Mouse (Mus musculus) hindbrain, embryonic 12.5 days (tissue): ENCODE data around the gene Gm10563. TPM values are rescaled to one million over a fixed set of nuclear protein-coding genes. Genes with fewer than 3 reads are reported as not detected.
"Not testable (repeated sequence)": the region's sequence is repeated elsewhere in the genome, so short reads cannot be mapped to it uniquely, and the experiment has no call there.

Source experiments
- ATAC-seq: fragments of 200-750 bp; cut with Nextera tagmentation; 2 replicates; pipeline ENCODE4 v1.8.0; 2017; ENCODE audit warnings: moderate TSS enrichment; ENCODE audit not compliant: low FRiP score
- H3K27ac ChIP-seq: fragments of 300-500 bp; sonication (generic); 2 replicates; pipeline ENCODE4 v1.5.1; 2016; ENCODE audit warnings: mild to moderate bottlenecking
- H3K27me3 ChIP-seq: fragments of 300-500 bp; sonication (generic); 2 replicates; pipeline ENCODE4 v1.6.1; 2016; ENCODE audit warnings: mild to moderate bottlenecking
- H3K36me3 ChIP-seq: fragments of 300-500 bp; sonication (generic); 2 replicates; pipeline ENCODE4 v1.6.1; 2016; ENCODE audit warnings: mild to moderate bottlenecking
- H3K4me1 ChIP-seq: fragments of 300-500 bp; sonication (generic); 2 replicates; pipeline ENCODE4 v1.6.1; 2016
- H3K4me2 ChIP-seq: fragments of 300-500 bp; sonication (generic); replicated peaks from 2 replicates; pipeline ENCODE4 v1.6.1; 2016; ENCODE audit warnings: mild to moderate bottlenecking
- H3K4me3 ChIP-seq: fragments of 300-500 bp; sonication (generic); 2 replicates; pipeline ENCODE4 v1.5.1; 2016; ENCODE audit warnings: mild to moderate bottlenecking
- H3K9ac ChIP-seq: fragments of 300-500 bp; sonication (generic); 2 replicates; pipeline ENCODE4 v1.6.1; 2016; ENCODE audit warnings: mild to moderate bottlenecking, moderate library complexity
- H3K9me3 ChIP-seq: fragments of 300-500 bp; sonication (generic); replicated peaks from 2 replicates; pipeline ENCODE4 v1.6.1; 2016; ENCODE audit warnings: mild to moderate bottlenecking
- WGBS: fragments of 180-500 bp; shearing (Covaris S2); methylation state at CpG from one replicate; pipeline ENCODE4 v1.1.7; 2016; 5-methylcytosine and 5-hydroxymethylcytosine counted together
- polyA plus RNA-seq: library from polyadenylated mRNA; unstranded; fragments of >200 nt; fragmentation: Nextera tagmentation; extraction: Ambion mirVana; gene quantifications from 2 replicates; pipeline ENCODE4 v1.2.1, GENCODE M21; 2016

Gm10563 gene
- polyA plus RNA-seq = not detected in 2 replicates

- H3K4me1 ChIP-seq, H3K4me3 ChIP-seq, ATAC-seq, H3K27ac ChIP-seq, H3K4me2 ChIP-seq, H3K9ac ChIP-seq, H3K27me3 ChIP-seq, H3K9me3 ChIP-seq: not testable (repeated sequence)
- peaks cover 83% of the 10 kb centered on the region for H3K36me3 ChIP-seq
- WGBS = 98% methylated on average over 2 of the region's 2 CpGs
These were observed at the start of gene Gm10563 for GRCm38 (mm10) chr4:155645308-155645707. Gene Gm10563 (minus strand): TSS chr4:155645408.

GRCm38 (mm10) chr4:155694482-155695401 lies 49.5 kb upstream of the Gm10563 start:
- peak overlapping the region; percentile 76 for H3K4me3 ChIP-seq
- peaks cover 25% of the 10 kb centered on the region for H3K27me3 ChIP-seq
- peak overlapping the region; percentile 84 for H3K9ac ChIP-seq
- peaks cover 21% of the 10 kb centered on the region for H3K4me1 ChIP-seq
- H3K4me2 ChIP-seq = peak overlapping the region; percentile 89
- H3K27ac ChIP-seq = peak overlapping the region; percentile 89
- no peaks in the 10 kb centered on the region for H3K9me3 ChIP-seq
- WGBS = 1% methylated on average over 90 of the region's 92 CpGs
- no peaks in the 10 kb centered on the region for H3K36me3 ChIP-seq
- ATAC-seq = peak; percentile 76

- no peaks in the 10 kb centered on the region for H3K36me3 ChIP-seq
- H3K27ac ChIP-seq = peak within 1 kb of the TSS; percentile 89
- ATAC-seq = peak; percentile 85
- H3K9me3 ChIP-seq = no peaks in the 10 kb centered on the region
- H3K9ac ChIP-seq = peak within 1 kb of the TSS; percentile 84
- H3K4me2 ChIP-seq = peak within 1 kb of the TSS; percentile 89
- H3K4me1 ChIP-seq = peaks cover 21% of the 10 kb centered on the region
- under 1% methylated on average over 38 of the region's 47 CpGs for WGBS
- peaks cover 25% of the 10 kb centered on the region for H3K27me3 ChIP-seq
- H3K4me3 ChIP-seq = peak within 1 kb of the TSS; percentile 76
These were observed 48.9 kb upstream of the Gm10563 start, which contains the start of gene Fndc10 for GRCm38 (mm10) chr4:155694111-155694481. Gene Fndc10 (plus strand): TSS chr4:155694342.

- Histone ChIP-seq H3K4me2 (no peak overlapping the region), H3K4me3 (no peak overlapping the region), H3K27ac (no peak overlapping the region), H3K9me3 (no peaks in the 10 kb centered on the region), H3K9ac (no peak overlapping the region), H3K27me3 (peaks cover 23% of the 10 kb centered on the region), H3K4me1 (peaks cover 21% of the 10 kb centered on the region), H3K36me3 (no peaks in the 10 kb centered on the region)
- ATAC-seq = no peak
- WGBS = 95% methylated on average over 3 of the region's 3 CpGs
These were observed 47.2 kb upstream of the Gm10563 start for GRCm38 (mm10) chr4:155692421-155692820.

GRCm38 (mm10) chr4:155690571-155691375 lies 45.6 kb upstream of the Gm10563 start:
- H3K27me3 ChIP-seq = peaks cover 14% of the 10 kb centered on the region
- no peak overlapping the region for H3K9ac ChIP-seq
- ATAC-seq = no peak
- no peaks in the 10 kb centered on the region for H3K9me3 ChIP-seq
- no peak overlapping the region for H3K4me3 ChIP-seq
- no peak overlapping the region for H3K4me2 ChIP-seq
- peaks cover 12% of the 10 kb centered on the region for H3K4me1 ChIP-seq
- no peak overlapping the region for H3K27ac ChIP-seq
- 84% methylated on average over 12 of the region's 12 CpGs for WGBS
- H3K36me3 ChIP-seq = no peaks in the 10 kb centered on the region

- WGBS = 91% methylated on average over 4 of the region's 4 CpGs
- H3K27ac ChIP-seq, H3K9ac ChIP-seq, H3K27me3 ChIP-seq, H3K36me3 ChIP-seq, H3K4me2 ChIP-seq, H3K4me3 ChIP-seq, ATAC-seq, H3K4me1 ChIP-seq, H3K9me3 ChIP-seq: not testable (repeated sequence)
These were observed 42.6 kb upstream of the Gm10563 start for GRCm38 (mm10) chr4:155687764-155688163.

- not testable (repeated sequence) for H3K9me3 ChIP-seq, H3K4me2 ChIP-seq, H3K4me3 ChIP-seq, ATAC-seq, H3K27ac ChIP-seq, H3K36me3 ChIP-seq, H3K9ac ChIP-seq, H3K4me1 ChIP-seq, H3K27me3 ChIP-seq
- WGBS = 92% methylated on average over 16 of the region's 19 CpGs
These were observed 38.6 kb upstream of the Gm10563 start for GRCm38 (mm10) chr4:155683670-155684277.

- H3K4me1 ChIP-seq = no peaks in the 10 kb centered on the region
- no peak overlapping the region for H3K9ac ChIP-seq
- 86% methylated on average over 2 of the region's 2 CpGs for WGBS
- H3K27me3 ChIP-seq = no peaks in the 10 kb centered on the region
- H3K9me3 ChIP-seq = no peaks in the 10 kb centered on the region
- H3K4me2 ChIP-seq = no peak overlapping the region
- no peak overlapping the region for H3K27ac ChIP-seq
- H3K36me3 ChIP-seq = no peaks in the 10 kb centered on the region
- ATAC-seq = no peak
- H3K4me3 ChIP-seq = no peak overlapping the region
These were observed 30.8 kb upstream of the Gm10563 start for GRCm38 (mm10) chr4:155675991-155676390.

GRCm38 (mm10) chr4:155672082-155672481 lies 26.9 kb upstream of the Gm10563 start:
- no peak for ATAC-seq
- 65% methylated on average over 2 of the region's 2 CpGs for WGBS
- no peaks in the 10 kb centered on the region for H3K9me3 ChIP-seq
- no peak overlapping the region for H3K4me2 ChIP-seq
- H3K4me1 ChIP-seq = peaks cover 11% of the 10 kb centered on the region
- H3K27ac ChIP-seq = no peak overlapping the region
- no peak overlapping the region for H3K9ac ChIP-seq
- H3K4me3 ChIP-seq = no peak overlapping the region
- no peaks in the 10 kb centered on the region for H3K36me3 ChIP-seq
- no peaks in the 10 kb centered on the region for H3K27me3 ChIP-seq

GRCm38 (mm10) chr4:155670236-155670635 lies 25.0 kb upstream of the Gm10563 start:
- H3K4me1 ChIP-seq = peaks cover 11% of the 10 kb centered on the region
- 56% methylated on average over 4 of the region's 4 CpGs for WGBS
- H3K9me3 ChIP-seq, H3K36me3 ChIP-seq, ATAC-seq, H3K27me3 ChIP-seq, H3K4me3 ChIP-seq, H3K27ac ChIP-seq, H3K4me2 ChIP-seq, H3K9ac ChIP-seq: not testable (repeated sequence)

- Histone ChIP-seq H3K4me1 (peaks cover 11% of the 10 kb centered on the region), H3K27ac (no peak overlapping the region), H3K36me3 (peaks cover 6% of the 10 kb centered on the region; the same call in 1 of the 2 replicates), H3K27me3 (no peaks in the 10 kb centered on the region), H3K4me2 (peak overlapping the region; percentile 91), H3K4me3 (peak overlapping the region; percentile 76), H3K9me3 (no peaks in the 10 kb centered on the region), H3K9ac (no peak overlapping the region)
- under 1% methylated on average over 8 of the region's 8 CpGs for WGBS
- ATAC-seq = peak; percentile 13
These were observed 24.4 kb upstream of the Gm10563 start for GRCm38 (mm10) chr4:155669598-155670075.
